Mouse (Mus musculus): Measurements from ENCODE around the gene Barhl2. TPM values are rescaled to one million over a fixed set of nuclear protein-coding genes. Genes with fewer than 3 reads are reported as not detected.

Gene Barhl2
- polyA plus RNA-seq, 1 experiment from 2014 or later = not detected

- Histone ChIP-seq H3K4me2 (no peak overlapping the region), H3K4me3 (replicated peaks) (no peak overlapping the region), H3K27me3 (peaks cover 100% of the 10 kb centered on the region), H3K4me1 (replicated peaks) (peaks cover 23% of the 10 kb centered on the region), H3K9me3 (no peaks in the 10 kb centered on the region), H3K27ac (no peak overlapping the region), H3K36me3 (no peaks in the 10 kb centered on the region), H3K9ac (replicated peaks) (no peak overlapping the region)
- 2% methylated on average over 4 of the region's 4 CpGs for WGBS
- no peak for ATAC-seq (ENCODE audit: insufficient number of reproducible peaks, insufficient read depth, low FRiP score, low TSS enrichment, low read depth)
These were observed 3.9 kb upstream of the Barhl2 start for GRCm38 (mm10) chr5:106461913-106462312.

GRCm38 (mm10) chr5:106461431-106461830 lies 3.5 kb upstream of the Barhl2 start:
- Histone ChIP-seq H3K27ac (no peak overlapping the region), H3K27me3 (peaks cover 98% of the 10 kb centered on the region), H3K4me2 (no peak overlapping the region), H3K4me3 (replicated peaks) (no peak overlapping the region), H3K9me3 (no peaks in the 10 kb centered on the region), H3K4me1 (replicated peaks) (peaks cover 23% of the 10 kb centered on the region), H3K36me3 (no peaks in the 10 kb centered on the region), H3K9ac (replicated peaks) (no peak overlapping the region)
- ATAC-seq (ENCODE audit: insufficient number of reproducible peaks, insufficient read depth, low FRiP score, low TSS enrichment, low read depth) = no peak
- 8% methylated on average over 3 of the region's 3 CpGs for WGBS

- Histone ChIP-seq H3K4me1 (replicated peaks) (peaks cover 23% of the 10 kb centered on the region), H3K36me3 (no peaks in the 10 kb centered on the region), H3K4me3 (replicated peaks) (no peak overlapping the region)
These were observed 2.6 kb upstream of the Barhl2 start for GRCm38 (mm10) chr5:106460535-106460934.

GRCm38 (mm10) chr5:106460001-106460511 lies 2.1 kb upstream of the Barhl2 start:
- Histone ChIP-seq H3K9me3 (no peaks in the 10 kb centered on the region), H3K36me3 (no peaks in the 10 kb centered on the region), H3K4me1 (replicated peaks) (peaks cover 23% of the 10 kb centered on the region), H3K27me3 (peaks cover 96% of the 10 kb centered on the region), H3K4me3 (replicated peaks) (no peak overlapping the region), H3K9ac (replicated peaks) (no peak overlapping the region), H3K27ac (no peak overlapping the region), H3K4me2 (no peak overlapping the region)
- no peak for ATAC-seq (ENCODE audit: insufficient number of reproducible peaks, insufficient read depth, low FRiP score, low TSS enrichment, low read depth)
- WGBS = 0% methylated on average over 22 of the region's 22 CpGs

More at GRCm38 (mm10) chr5:106460535-106460934, 2.6 kb upstream of the Barhl2 start:
- Histone ChIP-seq H3K27me3 (peaks cover 96% of the 10 kb centered on the region), H3K27ac (no peak overlapping the region), H3K9ac (replicated peaks) (no peak overlapping the region), H3K4me2 (no peak overlapping the region), H3K9me3 (no peaks in the 10 kb centered on the region)
- no peak for ATAC-seq (ENCODE audit: insufficient number of reproducible peaks, insufficient read depth, low FRiP score, low TSS enrichment, low read depth)
- 1% methylated on average over 17 of the region's 17 CpGs for WGBS

GRCm38 (mm10) chr5:106459120-106459641 lies 1.2 kb upstream of the Barhl2 start:
- no peaks in the 10 kb centered on the region for H3K9me3 ChIP-seq
- peak overlapping the region; percentile 94 for H3K4me2 ChIP-seq
- H3K9ac ChIP-seq (replicated peaks) = no peak overlapping the region
- ATAC-seq (ENCODE audit: insufficient number of reproducible peaks, insufficient read depth, low FRiP score, low TSS enrichment, low read depth) = no peak
- WGBS = under 1% methylated on average over 31 of the region's 31 CpGs
- H3K4me1 ChIP-seq (replicated peaks) = peaks cover 23% of the 10 kb centered on the region
- H3K27ac ChIP-seq = no peak overlapping the region
- peaks cover 96% of the 10 kb centered on the region for H3K27me3 ChIP-seq
- H3K4me3 ChIP-seq (replicated peaks) = peak overlapping the region; percentile 53
- H3K36me3 ChIP-seq = no peaks in the 10 kb centered on the region

- peak overlapping the region; percentile 53 for H3K4me3 ChIP-seq (replicated peaks)
- peak; percentile 64; the same call in 1 of the 2 replicates for ATAC-seq (ENCODE audit: insufficient number of reproducible peaks, insufficient read depth, low FRiP score, low TSS enrichment, low read depth)
- under 1% methylated on average over 66 of the region's 68 CpGs for WGBS
- H3K4me1 ChIP-seq (replicated peaks) = peaks cover 22% of the 10 kb centered on the region
- peak overlapping the region; percentile 94 for H3K4me2 ChIP-seq
- no peak overlapping the region for H3K27ac ChIP-seq
- peaks cover 96% of the 10 kb centered on the region for H3K27me3 ChIP-seq
- peak overlapping the region; percentile 34 for H3K9ac ChIP-seq (replicated peaks)
- H3K36me3 ChIP-seq = no peaks in the 10 kb centered on the region
- H3K9me3 ChIP-seq = no peaks in the 10 kb centered on the region
These were observed 632 bp upstream of the Barhl2 start for GRCm38 (mm10) chr5:106458477-106459119.

- no peak overlapping the region for H3K4me2 ChIP-seq
- whole genome bisulfite sequencing = under 1% methylated on average over 63 of the region's 63 CpGs
- H3K9me3 ChIP-seq = no peaks in the 10 kb centered on the region
- peaks cover 93% of the 10 kb centered on the region for H3K27me3 ChIP-seq
- H3K36me3 ChIP-seq = no peaks in the 10 kb centered on the region
- ATAC-seq (ENCODE audit: insufficient number of reproducible peaks, insufficient read depth, low FRiP score, low TSS enrichment, low read depth) = no peak
- H3K4me3 ChIP-seq (replicated peaks) = no peak overlapping the region; the same call in 1 of the 2 replicates
- peaks cover 26% of the 10 kb centered on the region for H3K4me1 ChIP-seq (replicated peaks)
- no peak overlapping the region for H3K27ac ChIP-seq
- H3K9ac ChIP-seq (replicated peaks) = no peak overlapping the region
These were observed 648 bp downstream of the Barhl2 start for GRCm38 (mm10) chr5:106457111-106457925.

- Histone ChIP-seq H3K27ac (no peak overlapping the region), H3K27me3 (peaks cover 93% of the 10 kb centered on the region), H3K4me1 (replicated peaks) (peaks cover 31% of the 10 kb centered on the region), H3K4me2 (no peak overlapping the region), H3K4me3 (replicated peaks) (no peak overlapping the region), H3K9me3 (no peaks in the 10 kb centered on the region), H3K9ac (replicated peaks) (no peak overlapping the region), H3K36me3 (no peaks in the 10 kb centered on the region)
- ATAC-seq (ENCODE audit: insufficient number of reproducible peaks, insufficient read depth, low FRiP score, low TSS enrichment, low read depth) = no peak
- WGBS = 2% methylated on average over 7 of the region's 7 CpGs
These were observed 2.0 kb downstream of the Barhl2 start for GRCm38 (mm10) chr5:106455984-106456383.

- no peak overlapping the region for H3K4me3 ChIP-seq (replicated peaks)
These were observed 2.7 kb downstream of the Barhl2 start for GRCm38 (mm10) chr5:106455106-106455920.

GRCm38 (mm10) chr5:106454411-106455105 lies 3.4 kb downstream of the Barhl2 start:
- Histone ChIP-seq H3K9me3 (no peaks in the 10 kb centered on the region), H3K4me3 (replicated peaks) (no peak overlapping the region), H3K4me1 (replicated peaks) (peaks cover 31% of the 10 kb centered on the region), H3K36me3 (no peaks in the 10 kb centered on the region), H3K27ac (no peak overlapping the region), H3K4me2 (no peak overlapping the region), H3K27me3 (peaks cover 93% of the 10 kb centered on the region), H3K9ac (replicated peaks) (no peak overlapping the region)
- ATAC-seq (ENCODE audit: insufficient number of reproducible peaks, insufficient read depth, low FRiP score, low TSS enrichment, low read depth) = no peak
- 1% methylated on average over 9 of the region's 9 CpGs for WGBS

More at GRCm38 (mm10) chr5:106455106-106455920, 2.7 kb downstream of the Barhl2 start:
- Histone ChIP-seq H3K36me3 (no peaks in the 10 kb centered on the region), H3K4me2 (no peak overlapping the region), H3K27ac (no peak overlapping the region), H3K9me3 (no peaks in the 10 kb centered on the region), H3K4me1 (replicated peaks) (peaks cover 31% of the 10 kb centered on the region), H3K27me3 (peaks cover 93% of the 10 kb centered on the region), H3K9ac (replicated peaks) (no peak overlapping the region)
- ATAC-seq (ENCODE audit: insufficient number of reproducible peaks, insufficient read depth, low FRiP score, low TSS enrichment, low read depth) = no peak
- WGBS = 2% methylated on average over 17 of the region's 17 CpGs

Data from limb, embryonic 12.5 days (tissue).